Mouse (Mus musculus) heart, adult 9 months (tissue): ENCODE data around the gene A4galt.
A peak's percentile ranks its signal among the peaks of the same experiment; 100 is the strongest.

ENCODE experiments used
- DNase-seq, 2 experiments: peaks; one replicate each; pipeline ENCODE4 v3.0.0; 2022; ENCODE audit warnings: low spot score in 2 of 2

Gene A4galt

GRCm38 (mm10) chr15:83268428-83268827 is 16.9 kb upstream of the A4galt start:
- peak; percentile 68 for DNase-seq

GRCm38 (mm10) chr15:83265269-83265668 is 13.7 kb upstream of the A4galt start:
- no peak for DNase-seq

GRCm38 (mm10) chr15:83263405-83263804 is 11.8 kb upstream of the A4galt start:
- no peak for DNase-seq

DNA sequence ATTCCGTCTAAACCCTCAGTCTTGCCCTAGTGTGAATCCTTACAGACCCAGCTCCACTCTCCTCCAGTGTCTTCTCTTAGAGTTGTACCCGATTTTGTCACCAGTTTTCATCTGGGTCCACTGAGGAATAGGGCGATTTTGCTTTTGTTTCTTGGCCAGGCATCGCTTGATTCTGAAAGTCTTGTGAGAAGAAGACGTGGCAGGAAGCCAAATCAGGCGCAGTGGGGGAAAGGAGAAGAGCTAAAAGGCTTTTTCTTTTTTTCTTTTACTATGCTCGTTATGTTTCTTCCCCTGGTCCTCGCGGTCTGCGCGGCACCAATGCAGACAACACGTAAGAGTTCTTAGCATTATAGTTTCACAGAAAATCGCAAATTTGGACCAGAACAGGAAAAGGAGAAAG is 6.3 kb upstream of the A4galt start:
- DNase-seq = no peak

GRCm38 (mm10) chr15:83256491-83256890 is 4.9 kb upstream of the A4galt start:
- no peak for DNase-seq

DNA sequence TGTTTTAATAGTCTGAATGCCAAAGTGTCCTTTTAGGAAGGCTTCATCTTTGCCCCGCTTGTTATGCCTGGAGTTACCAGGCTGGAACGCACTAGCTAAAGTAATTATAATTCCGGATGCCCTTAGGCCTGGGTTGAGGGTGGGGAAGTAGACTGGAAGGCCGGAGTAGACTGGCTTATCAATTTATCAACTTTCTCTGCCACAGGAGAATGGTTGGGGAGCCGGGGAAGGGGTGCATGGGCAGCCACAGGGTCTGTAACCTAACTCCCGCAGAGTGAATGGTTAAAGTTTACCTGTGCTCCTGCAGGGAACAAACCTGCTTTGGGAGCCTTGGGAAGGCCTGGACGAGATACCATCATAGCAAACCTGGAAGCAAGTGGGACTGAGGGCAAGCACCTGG is 4.4 kb upstream of the A4galt start:
- DNase-seq = no peak

DNA sequence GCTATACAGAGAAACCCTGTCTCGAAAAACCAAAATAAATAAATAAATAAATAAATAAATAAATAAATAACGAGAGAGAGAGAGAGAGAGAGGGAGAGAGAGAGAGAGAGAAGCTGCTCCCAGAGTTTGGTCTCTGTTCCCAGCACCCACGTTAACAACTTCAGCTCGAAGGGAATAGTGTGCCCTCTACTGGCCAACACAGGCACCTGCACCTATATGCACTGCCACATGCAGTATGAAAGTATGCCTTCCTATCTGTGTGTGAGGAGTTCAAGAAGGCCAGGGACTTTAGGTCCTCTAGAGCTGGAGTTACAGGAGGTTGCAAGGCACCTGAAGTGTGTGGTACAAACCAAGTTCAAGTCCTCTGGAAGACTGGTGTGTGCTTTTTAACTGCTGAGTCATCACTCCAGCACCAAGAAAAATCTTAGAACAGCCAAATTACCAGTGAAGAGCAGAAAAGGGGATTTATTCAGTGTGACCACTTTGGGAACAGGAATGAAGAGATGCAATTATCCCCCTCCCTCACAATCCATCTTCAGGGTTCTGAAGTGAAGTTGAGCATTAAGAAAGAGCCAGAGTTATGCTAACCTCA is 3.7 kb upstream of the A4galt start:
- no peak for DNase-seq

DNA sequence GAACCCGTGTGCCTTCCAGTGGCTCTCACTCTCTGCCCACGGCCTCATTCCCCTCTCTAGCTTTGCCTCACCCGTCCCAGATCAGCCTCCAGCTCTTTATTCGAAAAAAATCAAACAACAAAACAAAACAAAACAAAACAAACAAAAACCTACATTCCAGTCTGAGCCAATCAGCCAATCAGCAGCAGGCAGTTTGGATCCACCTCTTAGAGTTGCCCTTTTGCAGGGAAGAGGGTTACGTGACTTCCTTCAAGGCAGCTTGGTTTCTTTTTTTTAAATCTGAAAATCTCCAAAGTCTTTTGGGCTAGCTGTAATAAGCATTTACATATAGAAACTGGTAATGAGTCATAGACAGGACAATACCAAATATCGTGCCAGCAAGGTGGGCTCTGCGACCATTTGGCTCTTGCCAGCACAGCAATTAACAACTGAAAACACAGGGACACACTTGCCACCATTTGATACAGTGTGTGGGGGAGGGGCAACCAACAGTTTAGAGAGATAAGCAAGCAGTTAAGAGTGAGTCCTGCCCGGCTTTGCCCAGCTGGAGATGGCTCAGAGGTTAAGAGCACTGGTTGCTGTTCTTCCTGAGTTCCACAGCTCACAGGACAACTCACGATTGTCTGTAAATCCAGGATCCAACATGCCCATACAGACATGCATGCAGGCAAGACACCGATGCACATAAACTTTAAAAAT is 2.9 kb upstream of the A4galt start:
- no peak for DNase-seq

DNA sequence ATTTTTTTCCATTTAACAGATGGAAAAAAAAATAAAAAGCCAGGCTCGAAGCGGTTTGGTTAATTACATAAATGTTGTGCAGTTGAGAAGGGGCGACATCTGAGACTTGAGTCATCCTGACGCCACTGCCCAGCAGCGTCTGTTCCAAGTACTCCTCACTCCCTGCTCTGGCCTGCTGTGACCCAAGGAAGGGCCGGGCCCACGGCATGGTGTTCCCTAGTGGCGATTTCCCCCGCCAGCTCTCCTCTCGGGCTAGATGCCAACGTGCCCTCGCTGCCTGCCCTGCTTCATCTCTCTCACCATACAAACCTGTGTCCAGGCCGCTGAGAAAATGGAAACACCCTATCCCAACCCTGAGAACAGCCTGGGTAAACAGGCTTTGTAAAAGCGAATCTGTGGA is 486 bp upstream of the A4galt start:
- peak; percentile 60 to 61 for DNase-seq

DNA sequence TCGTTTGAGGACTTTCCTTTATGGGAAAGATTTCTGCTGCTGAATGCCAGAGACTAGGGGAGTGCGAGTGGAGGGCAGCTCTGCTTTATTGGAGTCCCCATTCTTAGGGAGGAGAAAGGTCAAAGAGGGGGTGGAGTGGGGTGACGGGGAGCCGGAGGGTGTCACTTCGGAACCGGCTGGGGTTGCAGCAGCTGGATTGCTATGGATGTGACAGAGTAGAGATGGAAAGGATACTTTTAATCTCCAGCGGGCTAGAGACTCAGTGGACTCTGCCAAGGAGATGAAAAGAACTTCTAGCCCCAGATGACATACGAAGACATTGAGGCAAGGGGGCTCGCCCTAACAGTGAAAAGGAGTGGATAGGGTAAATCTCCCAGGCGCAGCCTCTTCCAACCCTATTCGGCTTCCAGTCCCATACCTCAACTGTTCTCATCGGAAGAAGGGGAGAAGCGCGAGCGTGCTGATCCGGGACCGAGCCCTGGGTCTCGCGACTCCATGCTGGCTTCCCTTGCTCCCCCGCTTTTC is 861 bp downstream of the A4galt start:
- DNase-seq = peak; percentile 25 to 28

DNA sequence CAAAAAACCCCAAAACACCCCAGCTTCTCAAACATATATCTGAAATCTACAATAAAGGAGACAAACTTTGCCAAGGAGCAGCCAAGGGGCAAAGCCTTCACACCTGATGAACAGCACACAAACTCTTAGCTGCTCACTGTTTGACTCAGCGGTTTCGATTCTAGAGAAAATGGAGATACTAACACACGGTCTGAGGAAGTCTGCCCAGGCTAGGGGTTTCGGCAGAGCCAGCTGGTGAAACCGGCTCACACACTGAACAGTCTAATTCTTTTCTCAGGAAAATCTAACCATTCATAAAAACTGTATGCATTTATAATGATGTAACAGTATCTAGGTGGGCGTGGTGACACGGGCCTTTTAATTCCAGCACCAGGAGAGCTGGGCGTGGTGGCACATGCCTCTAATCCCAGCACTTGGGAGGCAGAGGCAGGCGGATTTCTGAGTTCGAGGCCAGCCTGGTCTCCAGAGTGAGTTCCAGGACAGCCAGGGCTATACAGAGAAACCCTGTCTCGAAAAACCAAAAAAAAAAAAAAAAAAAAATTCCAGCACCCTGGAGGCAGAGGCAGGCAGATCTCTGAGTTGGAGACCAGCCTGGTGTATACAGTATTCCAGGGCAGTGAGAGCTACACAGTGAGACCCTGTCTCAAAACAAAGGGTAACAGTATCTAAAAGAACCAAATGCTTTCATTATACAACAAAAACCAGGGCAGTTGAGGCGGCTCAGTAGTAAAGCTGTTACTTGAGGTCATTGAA is 1.9 kb downstream of the A4galt start:
- no peak for DNase-seq

DNA sequence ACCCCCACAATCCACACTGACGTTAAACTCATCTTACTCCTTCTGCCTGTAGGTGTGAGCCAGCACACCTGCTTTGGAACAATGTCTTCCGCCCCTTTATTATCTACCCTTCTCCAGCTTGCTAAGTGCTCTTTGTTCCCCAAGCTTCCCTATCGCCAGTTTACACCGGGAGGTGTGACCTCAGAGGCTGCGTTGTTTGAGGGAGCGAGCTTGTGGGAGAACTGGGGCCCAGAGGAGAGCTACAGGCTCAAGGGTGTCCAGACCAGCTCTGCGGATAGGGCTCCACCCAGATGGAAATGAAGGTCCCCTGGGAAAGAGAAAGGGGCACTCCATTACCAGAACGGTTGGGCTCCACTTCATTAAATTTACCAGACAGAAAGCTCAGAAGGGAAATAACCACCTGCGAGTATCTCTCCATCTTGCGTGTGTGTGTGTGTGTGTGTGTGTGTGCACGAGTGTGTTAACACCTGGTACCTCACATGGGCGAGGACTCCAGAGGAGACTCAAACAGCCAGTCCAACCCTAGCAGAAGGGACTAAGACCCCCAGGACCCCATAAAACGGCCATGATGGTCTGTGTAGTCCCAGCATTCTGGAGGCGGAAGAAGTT is 3.2 kb downstream of the A4galt start:
- no peak for DNase-seq

GRCm38 (mm10) chr15:83244371-83244770 is 7.2 kb downstream of the A4galt start:
- no peak for DNase-seq

DNA sequence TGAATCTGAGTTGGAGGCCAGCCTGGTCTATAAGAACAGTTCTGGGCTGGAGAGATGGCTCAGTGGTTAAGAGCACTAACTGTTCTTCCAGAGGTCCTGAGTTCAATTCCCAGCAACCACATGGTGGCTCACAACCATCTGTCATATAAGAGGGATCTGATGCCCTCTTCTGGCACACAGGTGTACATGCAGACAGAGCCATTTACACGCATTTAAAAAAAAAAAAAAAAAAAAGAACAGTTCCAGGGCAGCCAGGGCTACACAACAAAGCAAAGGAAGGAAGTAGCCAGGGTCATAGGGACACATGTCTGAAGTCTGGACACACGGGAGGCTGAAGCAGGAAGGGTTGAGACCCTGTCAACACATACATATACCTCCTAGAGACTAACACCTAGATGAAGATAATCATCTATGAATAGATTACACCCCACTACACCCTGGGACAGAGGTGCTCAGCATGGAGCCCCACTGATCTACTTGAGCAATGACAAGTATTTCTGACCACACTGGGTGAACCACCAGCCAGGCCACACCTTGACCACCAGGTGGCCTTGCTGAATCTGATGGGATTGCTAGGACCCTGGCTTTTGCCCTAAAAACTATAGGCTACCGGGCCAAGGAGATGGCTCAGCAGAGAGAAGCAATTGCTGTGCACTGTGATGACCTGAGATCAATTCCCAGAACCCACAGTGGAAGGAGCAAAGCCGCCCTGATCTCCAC is 9.5 kb downstream of the A4galt start:
- DNase-seq = no peak

GRCm38 (mm10) chr15:83241497-83241896 is 10.1 kb downstream of the A4galt start:
- no peak for DNase-seq

GRCm38 (mm10) chr15:83237460-83238243 is 13.9 kb downstream of the A4galt start:
- DNase-seq = no peak

GRCm38 (mm10) chr15:83236824-83237223 is 14.8 kb downstream of the A4galt start:
- DNase-seq = no peak

DNA sequence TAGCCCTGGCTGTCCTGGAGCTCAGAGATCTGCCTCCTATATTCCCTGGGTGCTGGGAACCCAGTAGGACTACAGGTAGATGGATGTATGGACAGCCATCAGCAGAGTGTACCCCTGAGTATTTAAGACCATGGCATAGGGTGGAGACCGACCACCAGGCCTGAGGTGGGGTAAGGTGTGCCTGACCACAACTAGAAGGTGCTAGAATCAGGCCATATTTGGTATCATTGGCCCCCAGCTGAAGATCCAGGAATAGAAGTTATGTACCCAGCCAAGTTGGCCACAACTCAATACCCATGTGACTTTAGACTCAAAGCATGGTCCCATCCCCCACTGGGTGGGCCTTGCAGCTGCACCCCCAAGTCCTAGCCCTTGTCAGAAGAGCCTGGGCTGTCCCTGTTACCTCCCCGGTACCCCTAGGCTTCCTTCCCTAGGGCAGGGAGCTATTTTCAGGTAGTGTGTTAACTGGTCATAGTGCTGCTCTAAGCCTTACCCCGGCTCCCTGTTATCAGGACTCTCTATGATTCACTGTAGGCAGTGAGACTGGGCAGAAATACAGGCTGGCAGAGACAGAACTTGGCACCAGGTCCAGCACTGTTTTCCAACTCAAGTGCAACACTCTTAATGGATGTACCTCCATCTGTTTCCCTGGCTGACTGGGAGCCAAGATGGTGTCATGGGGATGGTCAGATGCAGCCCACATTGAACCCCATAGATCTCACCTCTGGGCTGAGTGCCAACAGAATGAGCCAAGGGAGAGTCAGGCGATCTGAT is 18.2 kb downstream of the A4galt start:
- DNase-seq = peak; percentile 76 to 86

DNA sequence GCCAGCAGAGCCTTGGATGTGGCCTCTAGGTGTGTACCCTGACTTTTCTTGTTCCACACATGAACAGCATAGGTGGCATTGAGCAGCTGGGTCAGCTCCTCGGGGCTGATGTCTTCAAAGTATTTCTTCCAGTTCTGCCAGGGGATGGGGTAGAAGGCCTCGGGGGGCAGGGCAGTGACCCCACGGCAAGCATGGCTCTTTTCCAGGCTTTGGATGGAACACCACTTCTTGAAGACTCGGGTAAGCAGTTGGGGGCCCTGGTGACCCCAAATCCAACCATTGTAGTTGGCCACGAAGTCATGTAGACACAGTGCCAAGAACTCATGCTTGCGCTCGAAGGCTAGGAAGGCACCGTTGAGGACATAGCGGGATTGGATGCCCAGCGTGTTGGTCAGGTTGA is 24.0 kb downstream of the A4galt start:
- DNase-seq = no peak

- DNase-seq = peak in 1 of 2 experiments; percentile 58
Observed at GRCm38 (mm10) chr15:83226871-83227270, 24.7 kb downstream of the A4galt start.
